Mouse (Mus musculus) embryonic facial prominence, embryonic 14.5 days (tissue): Measurements from ENCODE around the gene Ankrd12. TPM values are rescaled to one million over a fixed set of nuclear protein-coding genes. Genes with fewer than 3 reads are reported as not detected.
A peak's percentile ranks its signal among the peaks of the same experiment; 100 is the strongest.

ENCODE experiments used
- ATAC-seq: fragments of 200-750 bp; cut with Nextera tagmentation; 2 replicates; pipeline ENCODE4 v1.8.0; 2017; ENCODE audit warnings: low read depth, moderate number of reproducible peaks, moderate TSS enrichment
- DNase-seq: peaks from one replicate; pipeline ENCODE4 v3.0.0-alpha.2; 2015; ENCODE audit warnings: low spot score
- H3K27ac ChIP-seq: fragments of 300-500 bp; sonication (generic); replicated peaks from 2 replicates; pipeline ENCODE4 v1.5.1; 2014; ENCODE audit warnings: low read depth, mild to moderate bottlenecking, low read length, moderate library complexity
- H3K27me3 ChIP-seq: fragments of 300-500 bp; sonication (generic); replicated peaks from 2 replicates; pipeline ENCODE4 v1.6.1; 2014; ENCODE audit warnings: low read length; ENCODE audit not compliant: control insufficient read depth, insufficient read depth
- H3K36me3 ChIP-seq: fragments of 300-500 bp; sonication (generic); 2 replicates; pipeline ENCODE4 v1.6.1; 2014; ENCODE audit warnings: low read length, mixed read lengths; ENCODE audit not compliant: control insufficient read depth, insufficient read depth
- H3K4me1 ChIP-seq: fragments of 300-500 bp; sonication (generic); 2 replicates; pipeline ENCODE4 v1.6.1; 2014; ENCODE audit warnings: antibody characterized with exemption, low read length; ENCODE audit not compliant: control insufficient read depth, insufficient read depth
- H3K4me2 ChIP-seq: fragments of 300-500 bp; sonication (generic); 2 replicates; pipeline ENCODE4 v1.6.1; 2014; ENCODE audit warnings: low read depth, mild to moderate bottlenecking, low read length, moderate library complexity, mixed read lengths
- H3K4me3 ChIP-seq: fragments of 300-500 bp; sonication (generic); 2 replicates; pipeline ENCODE4 v1.5.1; 2014; ENCODE audit warnings: low read depth, mild to moderate bottlenecking, low read length
- H3K9ac ChIP-seq: fragments of 300-500 bp; sonication (generic); 2 replicates; pipeline ENCODE4 v1.6.1; 2014; ENCODE audit warnings: low read depth, mild to moderate bottlenecking, low read length, moderate library complexity, mixed read lengths
- H3K9me3 ChIP-seq: fragments of 300-500 bp; sonication (generic); 2 replicates; pipeline ENCODE4 v1.6.1; 2016; ENCODE audit warnings: low read length; ENCODE audit not compliant: control insufficient read depth
- WGBS: fragments of 180-500 bp; shearing (Covaris S2); extraction: QIAGEN DNeasy Blood & Tissue Kit; methylation state at CpG from one replicate; pipeline ENCODE4 v1.1.7; 2014; 5-methylcytosine and 5-hydroxymethylcytosine counted together
- polyA plus RNA-seq: library from polyadenylated mRNA; unstranded; fragments of >200 nt; fragmentation: Nextera tagmentation; extraction: Ambion mirVana; gene quantifications from 2 replicates; pipeline ENCODE4 v1.2.1, GENCODE M21; 2014

Gene Ankrd12
- polyA plus RNA-seq = 24.9 and 25.2 TPM in 2 replicates

DNA sequence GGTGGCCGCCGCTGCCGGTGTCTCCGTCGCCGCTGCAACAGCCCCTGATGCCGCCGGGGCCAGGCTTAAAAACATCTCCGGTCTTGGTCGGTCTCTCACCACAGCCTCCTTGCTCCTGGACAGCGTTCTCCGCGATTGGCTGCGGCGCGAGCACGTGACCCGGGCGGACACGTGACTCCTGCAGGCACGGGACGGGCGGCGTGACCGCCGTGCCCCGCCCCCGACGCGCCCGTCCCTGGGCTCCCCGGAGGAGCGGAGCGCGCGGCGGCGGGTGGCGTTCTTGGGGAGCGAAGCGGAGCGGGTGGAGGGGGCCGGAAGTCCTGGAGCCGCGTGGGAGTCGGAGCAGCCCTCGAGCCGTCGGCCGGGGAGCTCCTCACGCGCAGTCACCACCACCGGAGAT, at the start of gene Ankrd12:
Gene Ankrd12, minus strand, starts transcription at position 156 of the 400 bp plus-strand sequence.
- Histone ChIP-seq H3K4me3 (peak within 1 kb of the TSS; percentile 91), H3K4me1 (peaks cover 4% of the 10 kb centered on the region), H3K27me3 (no peaks in the 10 kb centered on the region), H3K9ac (peak within 1 kb of the TSS; percentile 83), H3K9me3 (no peaks in the 10 kb centered on the region), H3K36me3 (peaks cover 27% of the 10 kb centered on the region), H3K27ac (peak within 1 kb of the TSS; percentile 85), H3K4me2 (peak within 1 kb of the TSS; percentile 83)
- 0% methylated on average over 31 of the region's 53 CpGs for WGBS
- ATAC-seq (peak; percentile 99), DNase-seq (peak; percentile 96)

DNA sequence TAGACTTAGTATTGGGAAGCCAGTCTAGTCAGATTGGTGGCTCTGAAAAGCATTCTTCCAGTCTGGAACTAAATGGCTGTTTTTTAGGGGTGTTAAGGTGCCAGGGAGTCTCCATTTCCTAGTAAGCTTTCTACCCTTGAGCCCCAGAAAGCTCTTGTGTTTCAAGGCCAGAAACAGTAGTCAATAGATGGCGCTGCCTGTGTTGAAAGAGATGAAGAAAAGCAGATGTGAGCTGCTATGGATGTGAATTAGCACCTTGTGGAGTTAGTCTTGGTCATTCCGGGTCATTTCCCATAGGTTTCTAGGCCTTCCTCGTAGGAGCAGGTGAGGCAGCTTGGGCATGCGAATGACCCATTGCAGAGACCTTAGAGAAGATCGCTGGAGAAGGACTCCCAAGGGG, 48.3 kb upstream of the Ankrd12 start:
- no peak overlapping the region for H3K4me3 ChIP-seq
- WGBS = 63% methylated on average over 5 of the region's 5 CpGs
- H3K4me1 ChIP-seq = peaks cover 8% of the 10 kb centered on the region; the same call in 1 of the 2 replicates
- no peak for ATAC-seq
- no peak overlapping the region for H3K27ac ChIP-seq
- H3K27me3 ChIP-seq = no peaks in the 10 kb centered on the region
- DNase-seq = no peak
- peaks cover 25% of the 10 kb centered on the region for H3K36me3 ChIP-seq
- no peak overlapping the region for H3K9ac ChIP-seq
- no peaks in the 10 kb centered on the region for H3K9me3 ChIP-seq
- H3K4me2 ChIP-seq = peak overlapping the region; percentile 84; the same call in 1 of the 2 replicates

DNA sequence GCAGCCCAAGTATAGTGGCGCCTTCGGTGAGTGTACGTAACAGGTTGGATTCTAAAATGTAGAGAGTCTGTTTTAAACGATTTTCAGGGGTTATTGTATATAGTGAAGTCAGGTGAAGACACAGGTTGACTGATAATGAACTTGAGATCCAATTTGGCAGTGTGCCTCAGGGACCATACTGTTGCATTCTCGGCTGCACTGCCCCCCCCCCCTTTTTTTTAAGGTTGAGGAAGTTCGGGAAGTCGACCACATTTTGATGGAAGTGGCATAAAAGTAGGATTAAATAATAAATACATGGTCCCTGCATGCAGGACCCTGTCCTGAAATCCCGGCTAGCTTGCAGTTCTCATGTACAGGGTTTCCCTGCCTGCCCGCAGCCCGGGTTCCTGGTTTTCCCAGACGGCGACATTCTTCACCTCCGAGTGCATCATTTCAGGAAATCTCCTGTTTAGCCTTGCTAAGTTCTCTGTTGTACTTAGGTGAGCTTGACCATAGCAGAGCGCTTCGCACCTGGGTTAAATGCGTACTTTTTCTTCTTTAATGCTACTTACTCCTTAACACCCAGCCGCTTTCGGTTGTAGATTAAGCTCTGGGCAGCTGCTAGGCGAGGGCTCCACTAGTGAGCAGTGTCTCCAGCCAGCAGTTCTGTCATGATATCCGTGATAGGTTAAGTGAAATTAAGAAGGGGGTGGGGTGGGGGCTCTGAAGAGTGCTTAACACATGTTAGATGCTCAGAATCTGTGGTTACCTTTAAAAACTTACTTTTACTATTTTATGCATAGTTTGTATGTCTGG, 47.1 kb upstream of the Ankrd12 start:
- H3K27ac ChIP-seq = peak overlapping the region; percentile 79
- H3K4me3 ChIP-seq = peak overlapping the region; percentile 69
- H3K4me2 ChIP-seq = peak overlapping the region; percentile 84
- H3K9me3 ChIP-seq = no peaks in the 10 kb centered on the region
- peaks cover 29% of the 10 kb centered on the region for H3K36me3 ChIP-seq
- peaks cover 8% of the 10 kb centered on the region; the same call in 1 of the 2 replicates for H3K4me1 ChIP-seq
- ATAC-seq = peak; percentile 26; the same call in 1 of the 2 replicates
- 1% methylated on average over 19 of the region's 20 CpGs for WGBS
- H3K9ac ChIP-seq = peak overlapping the region; percentile 70
- peak; percentile 25 for DNase-seq
- H3K27me3 ChIP-seq = no peaks in the 10 kb centered on the region

DNA sequence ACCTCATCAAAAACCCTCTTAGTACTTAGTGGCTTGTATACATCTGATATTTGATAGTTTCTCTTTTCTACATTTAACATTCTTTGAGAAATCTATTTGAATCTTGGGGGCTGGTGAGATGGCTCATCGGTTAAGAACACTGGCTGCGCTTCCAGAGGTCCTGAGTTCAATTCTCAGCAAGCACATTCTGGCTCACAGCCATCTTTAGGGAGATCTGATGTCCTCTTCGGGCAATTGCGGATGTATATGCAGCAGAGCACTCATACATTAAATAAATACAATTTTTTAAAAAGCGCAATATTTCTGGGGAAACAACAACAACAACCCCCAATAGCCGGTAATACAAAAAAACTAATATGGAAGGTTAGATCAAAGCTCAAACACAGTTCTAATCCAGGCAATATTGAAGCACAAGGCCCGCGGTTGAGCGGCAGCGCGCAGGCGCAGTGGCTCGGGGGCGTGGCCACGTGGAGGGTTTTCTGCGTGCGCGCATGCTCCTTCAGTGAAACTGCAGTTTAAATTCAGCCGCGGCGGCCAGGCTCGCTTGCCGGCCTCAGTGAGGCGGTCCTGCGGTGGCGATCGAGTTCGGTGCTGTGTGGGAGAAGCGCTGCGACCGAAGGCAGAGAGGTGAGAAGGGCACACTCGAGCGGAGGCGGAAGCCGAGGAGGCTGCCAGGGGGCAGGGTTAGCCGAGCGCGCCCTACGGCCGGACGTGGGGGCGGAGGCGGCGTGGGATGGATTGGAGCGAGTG, 46.4 kb upstream of the Ankrd12 start, which contains the start of gene Ddx11:
Gene Ddx11, plus strand, starts transcription at position 455 of the 750 bp plus-strand sequence.
- 5% methylated on average over 43 of the region's 45 CpGs for WGBS
- peak within 1 kb of the TSS; percentile 70 for H3K9ac ChIP-seq
- peak; percentile 87 for ATAC-seq

DNA sequence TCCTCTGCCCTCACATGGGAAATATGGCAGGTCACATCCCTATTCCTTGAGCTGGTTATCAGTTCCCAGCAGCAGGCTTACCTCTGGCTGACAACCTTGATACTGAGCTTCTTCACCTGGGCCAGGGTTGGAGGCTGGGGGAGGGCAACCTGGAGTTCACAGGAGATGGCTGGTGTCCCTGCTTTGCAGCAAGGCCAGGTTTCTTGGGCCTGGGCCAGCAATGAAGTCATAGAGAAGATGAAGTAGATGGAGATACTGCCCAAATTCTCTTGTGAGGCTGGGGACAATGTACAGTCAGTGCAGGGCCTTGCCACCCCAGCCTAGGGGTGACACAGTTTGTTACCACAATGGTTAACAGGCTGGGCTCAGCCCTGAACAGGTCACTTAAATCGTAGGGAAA, 43.8 kb upstream of the Ankrd12 start:
- Histone ChIP-seq H3K9me3 (no peaks in the 10 kb centered on the region), H3K4me2 (no peak overlapping the region), H3K36me3 (peaks cover 44% of the 10 kb centered on the region), H3K4me3 (no peak overlapping the region), H3K27ac (no peak overlapping the region), H3K4me1 (peaks cover 8% of the 10 kb centered on the region; the same call in 1 of the 2 replicates), H3K9ac (no peak overlapping the region), H3K27me3 (no peaks in the 10 kb centered on the region)
- 50% methylated on average over 1 of the region's 1 CpGs for WGBS
- no peak for ATAC-seq
- no peak for DNase-seq

More for the DNA sequence above, 46.4 kb upstream of the Ankrd12 start, which contains the start of gene Ddx11:
- H3K4me3 ChIP-seq = peak within 1 kb of the TSS; percentile 69
- H3K36me3 ChIP-seq = peaks cover 37% of the 10 kb centered on the region
- H3K27me3 ChIP-seq = no peaks in the 10 kb centered on the region
- peak; percentile 94 for DNase-seq
- peaks cover 8% of the 10 kb centered on the region; the same call in 1 of the 2 replicates for H3K4me1 ChIP-seq
- peak within 1 kb of the TSS; percentile 84 for H3K4me2 ChIP-seq
- H3K27ac ChIP-seq = peak within 1 kb of the TSS; percentile 79
- H3K9me3 ChIP-seq = no peaks in the 10 kb centered on the region

DNA sequence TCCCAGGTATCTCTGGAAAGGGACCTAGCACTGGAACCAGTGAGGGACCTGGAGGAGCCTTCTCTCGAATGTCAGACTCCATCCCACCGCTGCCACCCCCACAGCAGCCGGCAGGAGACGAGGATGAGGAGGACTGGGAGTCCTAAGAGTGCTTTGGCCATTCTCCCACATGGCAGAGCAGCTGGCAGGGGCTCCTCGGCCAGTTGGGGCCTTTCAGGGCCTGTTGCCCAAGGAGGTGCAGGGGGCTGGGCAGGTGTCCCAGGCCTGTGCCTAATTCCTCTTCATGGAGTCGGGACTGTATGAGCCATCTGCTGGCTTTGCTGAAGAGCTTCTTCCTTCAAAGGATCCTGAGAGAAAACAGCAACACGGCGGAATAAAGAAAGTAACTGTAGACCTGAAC, 42.1 kb upstream of the Ankrd12 start:
- H3K4me2 ChIP-seq = no peak overlapping the region
- ATAC-seq (no peak), DNase-seq (no peak)
- WGBS = 86% methylated on average over 8 of the region's 8 CpGs
- H3K9ac ChIP-seq = no peak overlapping the region
- peaks cover under 1% of the 10 kb centered on the region; the same call in 1 of the 2 replicates for H3K4me1 ChIP-seq
- no peak overlapping the region for H3K27ac ChIP-seq
- H3K4me3 ChIP-seq = no peak overlapping the region
- no peaks in the 10 kb centered on the region for H3K27me3 ChIP-seq
- H3K9me3 ChIP-seq = no peaks in the 10 kb centered on the region
- H3K36me3 ChIP-seq = peaks cover 61% of the 10 kb centered on the region

DNA sequence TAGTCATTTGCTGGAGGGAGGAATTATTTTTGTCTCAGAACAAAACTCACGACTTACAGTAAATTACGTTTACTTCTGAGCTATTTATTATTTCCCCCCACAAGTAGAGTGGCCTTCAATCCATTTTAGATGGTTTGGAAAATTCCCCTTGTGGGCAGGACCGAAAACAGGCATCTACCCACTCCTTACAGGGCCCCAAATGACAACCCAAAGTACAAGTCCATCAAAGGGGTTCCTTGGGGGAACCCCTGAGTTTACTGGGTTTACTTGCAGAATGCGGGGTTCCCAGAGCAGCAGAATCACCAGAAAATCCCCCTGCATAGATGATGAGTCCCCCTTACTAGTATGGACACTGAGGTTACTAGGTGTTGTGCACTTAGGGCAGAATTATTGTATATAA, 35.3 kb upstream of the Ankrd12 start:
- DNase-seq (no peak), ATAC-seq (no peak)
- H3K4me2 ChIP-seq = peak overlapping the region; percentile 54
- WGBS = 44% methylated on average over 4 of the region's 4 CpGs
- H3K27me3 ChIP-seq = no peaks in the 10 kb centered on the region
- peaks cover 35% of the 10 kb centered on the region for H3K36me3 ChIP-seq
- no peaks in the 10 kb centered on the region for H3K9me3 ChIP-seq
- no peak overlapping the region for H3K27ac ChIP-seq
- peak overlapping the region; percentile 79 for H3K9ac ChIP-seq
- H3K4me3 ChIP-seq = peak overlapping the region; percentile 87
- peaks cover 4% of the 10 kb centered on the region for H3K4me1 ChIP-seq

DNA sequence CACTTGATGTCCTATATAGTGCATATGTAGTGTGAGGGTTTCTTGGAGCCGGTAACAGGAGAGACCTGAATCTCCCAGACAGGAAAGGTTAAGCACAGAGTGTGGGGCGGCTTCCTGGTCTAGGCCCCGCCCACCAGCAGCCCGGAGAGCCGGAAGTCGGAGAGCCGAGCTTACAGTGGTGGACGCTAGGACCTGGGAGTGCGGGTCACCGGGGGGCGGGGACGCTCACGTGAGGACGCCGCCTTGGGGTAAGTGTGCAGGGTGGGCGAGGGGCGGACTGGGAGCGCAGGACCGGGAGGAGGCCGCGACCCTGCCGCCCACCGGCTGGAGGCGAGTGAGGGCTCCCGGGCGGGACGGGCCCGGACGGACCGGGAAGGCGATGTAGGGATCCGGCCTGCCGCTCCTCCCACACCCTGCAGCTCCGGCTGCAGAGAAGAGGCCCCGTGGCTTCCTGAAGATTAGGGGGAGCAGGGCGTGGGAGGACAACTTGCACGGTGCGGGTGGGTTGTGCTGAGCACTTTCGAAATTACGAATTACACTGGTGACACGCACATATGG, 34.6 kb upstream of the Ankrd12 start, which contains the start of gene Washc1:
Gene Washc1, plus strand, starts transcription at position 144 of the 558 bp plus-strand sequence.
- WGBS = under 1% methylated on average over 25 of the region's 41 CpGs
- Histone ChIP-seq H3K9me3 (no peaks in the 10 kb centered on the region), H3K4me2 (peak within 1 kb of the TSS; percentile 54), H3K36me3 (peaks cover 29% of the 10 kb centered on the region), H3K9ac (peak within 1 kb of the TSS; percentile 79), H3K4me1 (peaks cover 4% of the 10 kb centered on the region), H3K27ac (peak within 1 kb of the TSS; percentile 69), H3K4me3 (peak within 1 kb of the TSS; percentile 87), H3K27me3 (no peaks in the 10 kb centered on the region)
- ATAC-seq (peak; percentile 99), DNase-seq (peak; percentile 97)
